Mouse (Mus musculus): ENCODE results near the gene Eif4a3.

GRCm38 (mm10) chr11:119259977-119260376 is 39.9 kb downstream of the Eif4a3 start:
- TF ChIP-seq CTCF (IDR thresholded peaks at IDR 0.05) (no peak), EP300 (IDR thresholded peaks at IDR 0.05) (no peak)

Data from lung, postnatal 0 days (tissue).